Mouse (Mus musculus) c-Kit-negative CD71-positive TER-119-positive erythroid progenitor cells, embryonic 14.5 days (primary cell): ENCODE measurements around the gene Bbs1.
"Not testable (repeated sequence)": the region's sequence is repeated elsewhere in the genome, so short reads cannot be mapped to it uniquely, and the experiment has no call there.

Source experiments
- DNase-seq: peaks from one replicate; pipeline ENCODE4 v3.0.0-alpha.2; 2013; ENCODE audit warnings: low read depth, low spot score

Bbs1 gene

DNA sequence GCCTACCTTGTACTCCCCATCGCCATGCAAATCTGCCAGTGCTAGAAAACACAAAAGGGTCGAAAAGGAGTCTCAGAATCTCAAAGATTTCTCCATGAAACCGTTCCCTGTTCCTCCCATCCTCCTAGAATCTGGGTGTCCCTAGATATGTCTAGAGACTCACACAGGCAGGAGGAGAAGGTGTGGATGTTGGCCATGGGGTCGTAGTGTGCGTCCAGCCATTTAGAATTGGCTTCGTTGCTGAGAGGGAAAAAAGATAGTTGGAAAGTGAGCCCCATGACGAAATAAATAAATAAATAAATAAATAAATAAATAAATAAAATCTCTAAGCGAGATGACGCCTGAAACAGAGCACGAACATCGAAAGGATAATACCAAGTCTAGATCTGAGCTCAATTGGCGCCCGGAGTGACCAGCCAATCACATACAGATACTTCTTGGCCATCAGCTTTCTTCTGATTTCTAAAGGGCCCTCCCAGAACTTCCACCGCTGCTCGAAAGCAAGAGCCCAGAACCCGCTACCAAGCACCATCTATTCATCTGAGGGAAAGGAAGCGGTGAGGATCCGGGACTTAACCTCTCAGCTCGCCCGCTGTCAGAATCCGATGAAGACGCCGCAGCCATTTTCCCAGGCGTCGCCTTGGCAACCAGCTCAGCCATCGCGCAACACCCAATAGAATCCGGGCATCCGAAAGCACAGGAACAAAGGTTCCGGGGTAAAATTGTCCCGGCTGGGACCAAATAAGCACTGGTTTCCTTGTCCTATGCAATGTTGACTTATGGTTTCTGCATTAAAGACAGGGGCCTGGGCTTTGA is at the start of gene Bbs1:
TSS of gene Bbs1 (minus strand) at position 650 of the 816 bp plus-strand sequence.
- DNase-seq = peak; percentile 72

GRCm38 (mm10) chr19:4948641-4949040 is 42.2 kb upstream of the Bbs1 start:
- not testable (repeated sequence) for DNase-seq

DNA sequence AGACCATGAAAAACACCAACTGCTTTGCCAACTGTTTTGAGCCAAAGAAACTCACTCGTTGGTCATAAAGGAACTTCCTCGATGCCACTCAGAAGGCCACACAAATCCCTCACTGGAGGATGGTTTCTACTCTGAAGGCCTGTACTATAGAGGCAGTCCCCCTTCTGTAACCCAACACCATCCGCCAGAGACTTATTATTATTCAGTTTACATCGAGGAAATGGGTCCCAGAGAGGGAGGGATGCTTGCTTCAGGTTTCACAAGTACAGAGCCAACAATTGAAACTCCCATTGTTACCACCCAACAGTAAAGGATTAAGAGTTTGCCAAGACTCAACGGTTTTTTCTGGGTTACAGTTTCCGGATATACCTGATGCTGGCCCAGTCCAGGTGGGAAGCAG is 39.1 kb upstream of the Bbs1 start:
- DNase-seq = no peak

DNA sequence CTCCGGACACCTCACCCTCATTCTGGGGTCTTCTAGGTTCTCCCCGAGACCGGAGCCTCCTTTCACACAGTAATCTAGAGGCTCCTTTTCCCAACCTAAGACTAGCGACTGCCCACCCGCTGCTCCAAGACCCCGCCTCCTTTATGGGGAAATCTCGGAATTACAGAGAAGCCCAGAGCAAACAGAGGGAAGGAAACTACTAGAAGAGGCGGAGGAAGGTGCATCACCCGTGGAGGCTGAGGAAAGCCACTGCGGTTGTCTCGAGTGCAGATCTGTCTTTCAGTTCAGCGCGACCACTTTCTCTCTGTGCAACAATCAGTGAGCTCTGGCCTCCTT is 36.8 kb upstream of the Bbs1 start:
- DNase-seq = no peak

- peak; percentile 36 for DNase-seq
Measured at GRCm38 (mm10) chr19:4942551-4943252, 36.3 kb upstream of the Bbs1 start, which contains the start of gene Peli3. TSS of gene Peli3 (minus strand) at chr19:4943127.

GRCm38 (mm10) chr19:4937444-4938310 is 31.2 kb upstream of the Bbs1 start:
- DNase-seq = no peak

- DNase-seq = no peak
Measured at GRCm38 (mm10) chr19:4936896-4937295, 30.5 kb upstream of the Bbs1 start.

DNA sequence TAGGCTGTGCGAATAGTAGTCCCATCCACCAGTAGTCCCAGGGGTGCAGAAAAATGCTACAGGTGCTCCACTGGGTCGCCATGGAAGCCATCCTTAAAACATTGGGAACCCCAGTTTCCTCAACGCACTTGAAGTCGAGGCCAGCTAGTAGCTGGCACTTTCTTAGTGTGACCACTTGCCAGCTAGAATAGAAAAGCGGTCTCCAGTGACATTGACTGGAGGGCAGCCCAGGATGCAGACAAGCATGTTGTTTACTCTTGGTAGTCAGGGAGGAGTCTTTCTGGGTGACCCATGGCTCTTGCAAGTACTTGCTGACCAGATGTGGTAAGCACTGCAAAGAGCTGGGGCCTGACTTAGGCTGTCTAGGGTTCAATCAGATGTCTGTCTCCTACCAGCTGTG is 22.4 kb upstream of the Bbs1 start:
- no peak for DNase-seq

DNA sequence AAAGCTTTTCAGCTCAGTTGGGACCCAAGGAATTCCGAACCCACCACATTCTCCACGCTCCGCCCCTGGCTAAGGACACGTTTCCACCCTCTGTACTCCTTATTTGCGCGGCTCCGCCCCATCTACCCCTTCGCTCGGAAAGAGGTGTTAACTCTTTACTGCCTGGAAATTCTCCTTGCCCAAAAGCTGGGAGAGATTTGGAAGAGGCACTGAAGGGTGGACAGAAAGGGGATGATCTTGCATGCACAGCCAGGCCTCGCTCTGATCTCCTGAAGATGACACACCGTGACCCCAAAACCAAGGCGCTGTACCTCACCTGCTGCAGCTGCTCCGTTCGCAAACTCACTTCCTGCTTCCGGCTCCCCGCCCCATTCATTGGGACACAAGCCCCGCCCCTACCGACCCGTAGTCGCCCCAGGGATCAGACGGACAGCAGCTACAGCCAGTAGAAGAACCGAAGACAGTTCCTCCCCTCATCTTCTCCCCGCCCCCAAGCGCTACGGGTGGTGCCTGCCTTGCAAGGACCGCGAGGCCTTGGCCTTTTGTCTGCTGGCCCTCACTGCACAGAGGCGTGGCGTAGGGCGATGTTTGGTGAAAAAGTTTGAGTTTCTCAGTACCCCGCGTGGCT is 21.6 kb upstream of the Bbs1 start, which contains the start of gene Dpp3:
TSS of gene Dpp3 (minus strand) at position 384 of the 628 bp plus-strand sequence.
- DNase-seq = peak; percentile 93

GRCm38 (mm10) chr19:4925121-4925860 is 18.9 kb upstream of the Bbs1 start:
- DNase-seq = no peak

DNA sequence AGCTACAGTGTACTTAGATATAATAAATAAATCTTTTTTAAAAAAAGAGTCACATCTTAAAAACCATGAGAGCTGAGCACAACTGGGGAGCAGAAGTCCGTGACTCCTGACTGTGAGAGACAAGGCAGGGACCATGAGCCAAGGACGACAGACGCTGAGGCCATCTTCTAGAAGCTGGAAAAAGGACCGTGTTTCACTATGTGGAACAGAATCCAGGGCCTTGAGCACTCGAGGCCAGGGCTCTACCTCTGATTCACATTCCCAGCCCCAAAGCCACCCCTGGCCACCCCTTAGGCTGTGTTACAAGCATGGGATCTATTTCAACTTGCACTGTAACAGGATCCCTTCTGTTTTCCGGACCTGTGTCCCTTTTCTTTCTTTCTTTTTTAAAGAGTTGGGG is 13.2 kb upstream of the Bbs1 start:
- DNase-seq = no peak

GRCm38 (mm10) chr19:4916827-4917226 is 10.4 kb upstream of the Bbs1 start:
- no peak for DNase-seq

DNA sequence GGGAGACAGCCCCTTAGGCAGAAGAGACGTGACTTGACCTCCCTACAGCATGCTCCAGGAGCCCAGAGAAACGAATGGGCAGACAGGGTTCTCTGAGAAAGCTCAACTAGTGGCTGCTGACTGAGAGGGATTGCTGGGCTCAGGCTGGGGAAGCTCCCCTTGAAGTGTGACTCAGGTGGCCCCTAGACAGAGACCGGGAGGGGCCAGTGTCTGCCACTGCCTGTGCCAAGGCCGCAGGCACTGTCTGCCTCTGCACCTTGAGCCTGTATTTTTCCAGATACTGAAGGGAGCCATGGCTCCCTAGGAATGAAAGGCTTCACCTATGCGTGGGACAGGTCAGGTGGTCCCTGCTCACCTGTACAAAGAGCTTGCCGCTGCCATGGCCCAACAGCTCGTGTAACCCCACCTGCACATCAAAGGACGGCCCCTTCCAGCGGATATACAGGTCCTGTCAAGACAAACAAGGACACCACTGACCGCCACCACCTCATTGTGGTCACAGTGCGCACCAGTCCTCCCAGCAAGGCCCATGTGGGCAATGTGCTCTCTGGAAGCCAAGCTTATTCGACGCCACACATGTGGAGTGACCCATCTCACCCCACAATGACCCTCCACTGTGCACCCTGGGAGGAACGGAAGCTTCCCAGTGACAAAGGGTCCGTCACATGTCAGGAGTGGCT is 9.6 kb upstream of the Bbs1 start:
- DNase-seq = no peak

DNA sequence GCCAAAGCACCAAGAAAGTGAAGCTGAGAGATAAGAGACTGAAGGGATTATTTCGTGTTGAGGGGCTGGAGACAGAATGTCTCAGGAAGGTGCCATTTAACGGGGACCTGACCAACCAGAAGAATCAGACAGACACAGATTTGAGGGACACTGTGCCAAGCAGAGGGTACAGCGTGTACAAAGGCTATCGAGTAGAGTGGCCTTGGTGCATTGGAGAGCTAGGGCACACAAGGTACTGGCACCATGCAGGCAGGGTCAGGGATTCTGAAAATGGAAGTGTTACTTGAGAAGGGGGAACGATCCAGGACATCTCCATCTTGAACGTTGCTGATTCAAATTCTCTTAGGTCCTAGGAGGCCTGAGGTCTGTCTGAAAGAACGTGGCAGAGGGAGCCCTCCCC is 2.9 kb upstream of the Bbs1 start:
- DNase-seq = no peak

DNA sequence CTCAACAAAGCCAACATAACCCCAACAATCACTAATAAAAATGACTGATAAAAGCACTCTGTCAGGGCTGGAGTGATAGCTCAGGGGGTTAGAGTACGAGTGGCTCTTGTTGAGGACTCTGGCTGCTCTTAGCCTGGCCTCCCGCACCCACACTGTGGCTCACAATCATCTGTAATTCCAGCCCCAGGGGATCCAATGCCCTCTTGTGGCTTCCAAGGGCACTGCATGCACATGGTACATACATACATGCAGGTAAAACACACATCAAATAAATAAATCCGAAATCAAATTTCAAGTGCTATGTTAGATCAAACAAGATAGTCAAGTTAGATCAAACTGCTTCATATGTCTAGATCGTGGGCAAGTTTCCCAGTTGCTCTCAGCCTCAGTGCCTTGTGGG is 1.7 kb upstream of the Bbs1 start:
- DNase-seq = peak; percentile 54

DNA sequence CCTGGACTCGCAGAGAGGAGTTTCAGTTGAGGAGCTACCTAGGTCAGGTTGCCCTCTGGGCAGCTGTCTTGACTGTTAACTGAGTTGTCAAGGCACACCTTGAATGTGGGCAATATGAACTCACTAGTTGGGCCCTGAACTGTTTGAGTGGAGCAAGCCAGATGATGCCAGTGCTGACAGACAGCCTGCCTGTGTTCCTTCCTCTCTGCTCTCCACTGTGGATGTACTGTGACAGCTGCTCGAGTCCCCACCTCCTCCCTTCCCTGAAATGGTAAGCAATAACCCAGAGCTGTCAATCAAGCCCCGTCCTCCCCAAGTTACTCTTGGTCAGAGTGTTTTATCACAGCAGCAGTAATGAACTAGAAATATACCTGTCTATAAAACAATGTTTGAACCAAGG is 6.5 kb downstream of the Bbs1 start:
- no peak for DNase-seq

DNA sequence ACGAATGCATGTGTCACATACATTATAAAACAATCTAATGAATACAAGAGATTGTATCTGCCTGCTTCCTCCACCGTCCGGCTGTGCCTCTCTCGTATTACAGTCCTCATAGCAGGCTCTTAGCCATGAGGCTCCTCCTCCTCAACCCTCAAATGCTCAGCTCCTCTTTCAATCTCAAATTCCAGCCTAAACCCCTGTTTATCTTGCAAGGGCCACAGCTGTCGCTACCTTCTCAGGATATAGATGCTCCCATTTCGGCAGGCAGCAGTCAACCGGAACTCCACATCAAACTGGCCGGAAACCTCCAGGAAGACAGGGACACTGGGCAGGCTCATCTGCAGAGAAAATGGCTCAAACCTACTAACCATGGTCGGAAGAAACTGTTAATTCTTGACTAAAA is 7.5 kb downstream of the Bbs1 start:
- DNase-seq = no peak

DNA sequence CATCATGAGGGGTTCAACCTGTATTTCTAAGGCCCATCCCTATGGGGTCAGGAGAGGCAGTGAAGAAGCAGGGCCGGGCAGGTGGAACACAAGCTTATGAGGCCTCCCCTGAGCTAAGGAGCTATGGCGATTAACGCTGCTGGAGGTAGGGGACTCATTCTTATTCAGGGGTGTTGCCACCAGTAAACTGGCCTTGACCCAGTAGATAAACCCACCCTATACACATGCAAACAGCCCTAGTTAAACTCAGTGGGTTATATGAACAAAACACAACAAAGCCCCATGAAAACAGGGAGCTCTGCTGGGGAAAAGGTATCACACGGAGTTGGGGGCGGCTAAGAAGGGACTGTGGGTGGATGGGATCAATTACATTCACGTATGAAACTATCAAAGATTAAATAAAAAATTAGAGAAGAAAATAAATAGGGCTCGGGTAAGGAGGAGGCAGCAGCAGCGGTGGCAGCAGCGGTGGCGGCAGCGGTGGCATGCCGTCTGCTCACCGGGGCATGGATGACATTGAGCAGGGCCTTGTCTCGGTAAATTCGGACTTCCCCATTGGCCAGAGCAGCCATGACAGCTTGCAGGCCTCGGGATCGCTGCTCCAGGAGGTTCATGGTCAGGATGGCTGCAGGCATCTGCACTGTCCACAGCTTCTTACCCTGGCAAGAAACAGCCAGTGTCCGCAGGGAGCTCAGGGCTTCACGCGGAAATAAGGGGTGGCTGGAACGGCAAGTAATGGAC is 9.5 kb downstream of the Bbs1 start:
- no peak for DNase-seq

GRCm38 (mm10) chr19:4891798-4892197 is 14.6 kb downstream of the Bbs1 start:
- DNase-seq = no peak

- no peak for DNase-seq
Measured at GRCm38 (mm10) chr19:4889791-4890190, 16.6 kb downstream of the Bbs1 start.
